Mouse (Mus musculus) hindbrain, embryonic 12.5 days (tissue): ENCODE measurements at regions not wholly inside any gene's neighbourhood (a gene's known extent, or its start where the extent isn't known, plus 50 kb on each side); places are given as distances from the start of the nearest gene placed in this dataset.
A peak's percentile ranks its signal among the peaks of the same experiment; 100 is the strongest.

Source experiments
- ATAC-seq: fragments of 200-750 bp; cut with Nextera tagmentation; 2 replicates; pipeline ENCODE4 v1.8.0; 2017; ENCODE audit warnings: moderate TSS enrichment; ENCODE audit not compliant: low FRiP score
- H3K27ac ChIP-seq: fragments of 300-500 bp; sonication (generic); 2 replicates; pipeline ENCODE4 v1.5.1; 2016; ENCODE audit warnings: mild to moderate bottlenecking
- H3K27me3 ChIP-seq: fragments of 300-500 bp; sonication (generic); 2 replicates; pipeline ENCODE4 v1.6.1; 2016; ENCODE audit warnings: mild to moderate bottlenecking
- H3K36me3 ChIP-seq: fragments of 300-500 bp; sonication (generic); 2 replicates; pipeline ENCODE4 v1.6.1; 2016; ENCODE audit warnings: mild to moderate bottlenecking
- H3K4me1 ChIP-seq: fragments of 300-500 bp; sonication (generic); 2 replicates; pipeline ENCODE4 v1.6.1; 2016
- H3K4me2 ChIP-seq: fragments of 300-500 bp; sonication (generic); replicated peaks from 2 replicates; pipeline ENCODE4 v1.6.1; 2016; ENCODE audit warnings: mild to moderate bottlenecking
- H3K4me3 ChIP-seq: fragments of 300-500 bp; sonication (generic); 2 replicates; pipeline ENCODE4 v1.5.1; 2016; ENCODE audit warnings: mild to moderate bottlenecking
- H3K9ac ChIP-seq: fragments of 300-500 bp; sonication (generic); 2 replicates; pipeline ENCODE4 v1.6.1; 2016; ENCODE audit warnings: mild to moderate bottlenecking, moderate library complexity
- H3K9me3 ChIP-seq: fragments of 300-500 bp; sonication (generic); replicated peaks from 2 replicates; pipeline ENCODE4 v1.6.1; 2016; ENCODE audit warnings: mild to moderate bottlenecking
- WGBS: fragments of 180-500 bp; shearing (Covaris S2); methylation state at CpG from one replicate; pipeline ENCODE4 v1.1.7; 2016; 5-methylcytosine and 5-hydroxymethylcytosine counted together

GRCm38 (mm10) chr10:51233592-51233991 is 246.8 kb upstream of the Gm49339 start:
- Histone ChIP-seq H3K4me1 (peaks cover 5% of the 10 kb centered on the region), H3K4me2 (no peak overlapping the region), H3K4me3 (no peak overlapping the region), H3K27ac (no peak overlapping the region), H3K36me3 (no peaks in the 10 kb centered on the region), H3K9ac (no peak overlapping the region), H3K9me3 (no peaks in the 10 kb centered on the region), H3K27me3 (no peaks in the 10 kb centered on the region)
- 83% methylated on average over 2 of the region's 2 CpGs for WGBS
- no peak for ATAC-seq

- Histone ChIP-seq H3K4me1 (peaks cover 5% of the 10 kb centered on the region), H3K4me3 (no peak overlapping the region), H3K9me3 (no peaks in the 10 kb centered on the region), H3K36me3 (no peaks in the 10 kb centered on the region), H3K9ac (no peak overlapping the region), H3K27ac (no peak overlapping the region), H3K27me3 (peaks cover 3% of the 10 kb centered on the region; the same call in 1 of the 2 replicates), H3K4me2 (peak overlapping the region; percentile 11; the same call in 1 of the 2 replicates)
- ATAC-seq: peak; percentile 83
- WGBS: 29% methylated on average over 10 of the region's 10 CpGs
These were observed 244.5 kb upstream of the Gm49339 start for GRCm38 (mm10) chr10:51235586-51236575.

- no peak for ATAC-seq
- H3K36me3 ChIP-seq: no peaks in the 10 kb centered on the region
- peaks cover 5% of the 10 kb centered on the region for H3K4me1 ChIP-seq
- H3K27me3 ChIP-seq: peaks cover 3% of the 10 kb centered on the region; the same call in 1 of the 2 replicates
- no peaks in the 10 kb centered on the region for H3K9me3 ChIP-seq
- H3K9ac ChIP-seq: no peak overlapping the region
- no peak overlapping the region for H3K4me2 ChIP-seq
- no peak overlapping the region for H3K4me3 ChIP-seq
- no peak overlapping the region for H3K27ac ChIP-seq
These were observed 242.3 kb upstream of the Gm49339 start for GRCm38 (mm10) chr10:51238103-51238502.

GRCm38 (mm10) chr10:51253439-51253838 is 227.0 kb upstream of the Gm49339 start:
- H3K4me2 ChIP-seq: no peak overlapping the region
- ATAC-seq: no peak
- H3K4me1 ChIP-seq: peaks cover 5% of the 10 kb centered on the region; the same call in 1 of the 2 replicates
- 89% methylated on average over 1 of the region's 1 CpGs for WGBS
- H3K27me3 ChIP-seq: peaks cover 21% of the 10 kb centered on the region
- no peak overlapping the region for H3K9ac ChIP-seq
- no peak overlapping the region for H3K27ac ChIP-seq
- H3K4me3 ChIP-seq: no peak overlapping the region
- H3K36me3 ChIP-seq: no peaks in the 10 kb centered on the region
- no peaks in the 10 kb centered on the region for H3K9me3 ChIP-seq

- peak; percentile 92 for ATAC-seq
- Histone ChIP-seq H3K4me3 (no peak overlapping the region), H3K4me1 (peaks cover 5% of the 10 kb centered on the region; the same call in 1 of the 2 replicates), H3K36me3 (no peaks in the 10 kb centered on the region), H3K27ac (no peak overlapping the region), H3K4me2 (no peak overlapping the region), H3K9me3 (no peaks in the 10 kb centered on the region), H3K27me3 (peaks cover 28% of the 10 kb centered on the region), H3K9ac (no peak overlapping the region)
- WGBS: 11% methylated on average over 4 of the region's 4 CpGs
These were observed 222.8 kb upstream of the Gm49339 start for GRCm38 (mm10) chr10:51257587-51258049.

GRCm38 (mm10) chr10:51271364-51271763 is 209.0 kb upstream of the Gm49339 start:
- H3K36me3 ChIP-seq: no peaks in the 10 kb centered on the region
- no peak overlapping the region for H3K4me3 ChIP-seq
- no peak overlapping the region for H3K9ac ChIP-seq
- no peaks in the 10 kb centered on the region for H3K4me1 ChIP-seq
- ATAC-seq: no peak
- no peaks in the 10 kb centered on the region for H3K27me3 ChIP-seq
- no peak overlapping the region for H3K27ac ChIP-seq
- 100% methylated on average over 1 of the region's 1 CpGs for WGBS
- H3K4me2 ChIP-seq: no peak overlapping the region
- no peaks in the 10 kb centered on the region for H3K9me3 ChIP-seq

GRCm38 (mm10) chr10:51278195-51278594 is 202.2 kb upstream of the Gm49339 start:
- Histone ChIP-seq H3K4me1 (no peaks in the 10 kb centered on the region), H3K9me3 (no peaks in the 10 kb centered on the region), H3K27me3 (no peaks in the 10 kb centered on the region), H3K27ac (no peak overlapping the region), H3K4me3 (no peak overlapping the region), H3K4me2 (no peak overlapping the region), H3K9ac (no peak overlapping the region), H3K36me3 (no peaks in the 10 kb centered on the region)
- ATAC-seq: no peak
- 77% methylated on average over 2 of the region's 2 CpGs for whole genome bisulfite sequencing

- 79% methylated on average over 1 of the region's 1 CpGs for WGBS
- no peak for ATAC-seq
- Histone ChIP-seq H3K9ac (no peak overlapping the region), H3K4me3 (no peak overlapping the region), H3K4me1 (no peaks in the 10 kb centered on the region), H3K4me2 (no peak overlapping the region), H3K27me3 (no peaks in the 10 kb centered on the region), H3K36me3 (no peaks in the 10 kb centered on the region), H3K9me3 (no peaks in the 10 kb centered on the region), H3K27ac (no peak overlapping the region)
These were observed 198.0 kb upstream of the Gm49339 start for GRCm38 (mm10) chr10:51282451-51282850.

GRCm38 (mm10) chr10:51284538-51284937 is 195.9 kb upstream of the Gm49339 start:
- H3K9ac ChIP-seq: no peak overlapping the region
- no peak for ATAC-seq
- no peak overlapping the region for H3K4me3 ChIP-seq
- no peaks in the 10 kb centered on the region for H3K36me3 ChIP-seq
- no peak overlapping the region for H3K27ac ChIP-seq
- H3K4me1 ChIP-seq: no peaks in the 10 kb centered on the region
- no peaks in the 10 kb centered on the region for H3K9me3 ChIP-seq
- H3K27me3 ChIP-seq: no peaks in the 10 kb centered on the region
- no peak overlapping the region for H3K4me2 ChIP-seq

- Histone ChIP-seq H3K27me3 (no peaks in the 10 kb centered on the region), H3K4me2 (no peak overlapping the region), H3K27ac (no peak overlapping the region), H3K4me1 (no peaks in the 10 kb centered on the region), H3K9me3 (no peaks in the 10 kb centered on the region), H3K4me3 (no peak overlapping the region), H3K36me3 (no peaks in the 10 kb centered on the region), H3K9ac (no peak overlapping the region)
- no peak for ATAC-seq
- 16% methylated on average over 4 of the region's 4 CpGs for WGBS
These were observed 192.6 kb upstream of the Gm49339 start for GRCm38 (mm10) chr10:51287852-51288251.

GRCm38 (mm10) chr10:51291412-51292207 is 188.8 kb upstream of the Gm49339 start:
- ATAC-seq: peak; percentile 60; the same call in 1 of the 2 replicates
- Histone ChIP-seq H3K36me3 (no peaks in the 10 kb centered on the region), H3K4me3 (no peak overlapping the region), H3K9me3 (no peaks in the 10 kb centered on the region), H3K4me2 (no peak overlapping the region), H3K27ac (no peak overlapping the region), H3K9ac (no peak overlapping the region), H3K27me3 (no peaks in the 10 kb centered on the region), H3K4me1 (no peaks in the 10 kb centered on the region)
- 41% methylated on average over 5 of the region's 5 CpGs for WGBS

- H3K27ac ChIP-seq: no peak overlapping the region
- no peaks in the 10 kb centered on the region for H3K9me3 ChIP-seq
- no peaks in the 10 kb centered on the region for H3K4me1 ChIP-seq
- no peak for ATAC-seq
- H3K4me2 ChIP-seq: no peak overlapping the region
- no peaks in the 10 kb centered on the region for H3K36me3 ChIP-seq
- H3K4me3 ChIP-seq: no peak overlapping the region
- H3K27me3 ChIP-seq: no peaks in the 10 kb centered on the region
- H3K9ac ChIP-seq: no peak overlapping the region
These were observed 167.6 kb upstream of the Gm49339 start for GRCm38 (mm10) chr10:51312814-51313213.
